ENCODE assay signal across 26 mouse cellular contexts in the genomic region with DNA sequence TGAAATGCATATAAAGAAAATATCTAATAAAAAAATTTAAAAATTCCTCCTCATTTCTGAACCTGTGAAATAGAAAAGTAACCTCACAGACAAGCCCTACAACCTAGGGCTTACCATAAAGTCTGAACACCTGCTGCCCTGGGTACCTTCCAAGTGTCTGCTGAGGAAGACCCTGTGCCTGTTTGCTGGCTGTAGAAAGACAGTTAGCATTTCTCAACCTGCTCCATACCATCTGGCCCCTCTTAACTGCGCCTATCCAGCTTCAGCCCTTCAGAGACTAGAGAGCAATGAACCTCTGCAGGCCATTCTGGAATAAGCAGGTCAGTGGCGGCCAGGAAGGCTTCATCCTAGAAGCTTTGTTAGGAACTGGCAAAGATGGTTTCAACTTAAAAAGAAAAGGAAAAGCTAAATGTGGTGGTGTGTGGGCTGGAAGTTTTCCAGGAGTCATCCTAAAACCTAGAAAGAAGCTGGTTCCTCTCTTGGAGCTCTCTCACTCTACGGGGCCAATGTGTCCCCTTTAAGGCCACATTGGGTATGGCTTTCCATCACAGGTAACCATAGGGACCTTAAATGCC.
DNase-seq lines count a peak whose midpoint lies in the region; ATAC-seq and TF ChIP-seq lines count a peak whose summit lies in the region.
"Had no signal": no experiment of that assay in that cellular context is flagged by ENCODE, and none has a peak within 500 bp of the region (broad histone marks: within the 10 kb centered on the region; RNA-seq: fewer than 3 reads in every experiment).

No protein-coding gene starts in this region.

- peak; percentile 27 for DNase-seq in hindbrain, postnatal 0 days (ENCODE audit: low spot score)
- DNase-seq in hindbrain, embryonic 10.5 days (ENCODE audit: low spot score), result no peak
- peak; percentile 34 for DNase-seq in brain, embryonic 14.5 days (ENCODE audit: low read depth)
- DNase-seq in cerebellum, adult 18-20 months, result peak; percentile 37 to 58
- DNase-seq in cerebellum, postnatal 10 days, result peak; percentile 82 to 86
- DNase-seq in gastrocnemius, postnatal 10 days, result no peak
- no peak for DNase-seq in thymus, postnatal 36 days
- DNase-seq in spleen, adult 12 weeks (ENCODE audit: low spot score), result no peak
- DNase-seq: adrenal gland, postnatal 25 days; gastrocnemius, adult 2 months; heart, postnatal 14 days; kidney, postnatal 14 days; liver, embryonic 13.5 days; lung, adult 18-20 months; lung, postnatal 4 days; thymus, adult 18-20 months; thymus, postnatal 25 days had no signal

- no peaks in the 10 kb centered on the region for H3K9me3 ChIP-seq in hindbrain, postnatal 0 days (ENCODE audit: low read length)
- no peaks in the 10 kb centered on the region for H3K9me3 ChIP-seq in hindbrain, embryonic 10.5 days
- H3K9me3 ChIP-seq: forebrain, embryonic 13.5 days; hindbrain, embryonic 12.5 days; limb, embryonic 10.5 days; limb, embryonic 15.5 days; liver, embryonic 13.5 days; midbrain, embryonic 15.5 days had no signal

- no peak for TF ChIP-seq CTCF in hindbrain, postnatal 0 days (IDR thresholded peaks at IDR 0.05; ENCODE audit: low read depth)
- no peak for TF ChIP-seq CTCF in brain, embryonic 14.5 days (IDR thresholded peaks at IDR 0.05; ENCODE audit: borderline replicate concordance, extremely low read depth, insufficient read depth, insufficient read length)

- H3K4me3 ChIP-seq in hindbrain, postnatal 0 days (ENCODE audit: low read length), result no peak overlapping the region
- no peak overlapping the region for H3K4me3 ChIP-seq in hindbrain, embryonic 10.5 days
- H3K4me3 ChIP-seq: forebrain, embryonic 13.5 days; gastrocnemius, adult 2 months; hindbrain, embryonic 12.5 days; limb, embryonic 10.5 days; limb, embryonic 15.5 days; liver, embryonic 13.5 days; midbrain, embryonic 15.5 days had no signal

- no peak overlapping the region for H3K9ac ChIP-seq in hindbrain, postnatal 0 days (replicated peaks; ENCODE audit: low read length)
- H3K9ac ChIP-seq: forebrain, embryonic 13.5 days; hindbrain, embryonic 12.5 days; limb, embryonic 15.5 days; liver, embryonic 13.5 days; midbrain, embryonic 15.5 days had no signal

- no peak overlapping the region for H3K27ac ChIP-seq in hindbrain, postnatal 0 days
- H3K27ac ChIP-seq in hindbrain, embryonic 10.5 days, result no peak overlapping the region
- H3K27ac ChIP-seq: forebrain, embryonic 13.5 days; gastrocnemius, adult 2 months; hindbrain, embryonic 12.5 days; limb, embryonic 10.5 days; limb, embryonic 15.5 days; liver, embryonic 13.5 days; midbrain, embryonic 15.5 days; stomach, postnatal 0 days had no signal

- TF ChIP-seq POLR2A in brain, embryonic 14.5 days (IDR thresholded peaks at IDR 0.05; ENCODE audit: borderline replicate concordance, extremely low read depth, insufficient read depth, insufficient read length, poor library complexity, severe bottlenecking), result no peak

- no peak overlapping the region for H3K4me2 ChIP-seq in hindbrain, postnatal 0 days (ENCODE audit: low read depth, low read length)
- H3K4me2 ChIP-seq: forebrain, embryonic 13.5 days; hindbrain, embryonic 12.5 days; limb, embryonic 15.5 days; liver, embryonic 13.5 days; midbrain, embryonic 15.5 days had no signal

- no peaks in the 10 kb centered on the region for H3K36me3 ChIP-seq in hindbrain, postnatal 0 days (ENCODE audit: insufficient read depth, low read length)
- H3K36me3 ChIP-seq in hindbrain, embryonic 10.5 days, result no peaks in the 10 kb centered on the region
- H3K36me3 ChIP-seq: hindbrain, embryonic 12.5 days; limb, embryonic 10.5 days; limb, embryonic 15.5 days; liver, embryonic 13.5 days; midbrain, embryonic 15.5 days had no signal

- H3K27me3 ChIP-seq in hindbrain, postnatal 0 days (ENCODE audit: insufficient read depth, low read length), result no peaks in the 10 kb centered on the region
- no peaks in the 10 kb centered on the region for H3K27me3 ChIP-seq in hindbrain, embryonic 10.5 days (ENCODE audit: insufficient read depth, poor library complexity, severe bottlenecking)
- H3K27me3 ChIP-seq: forebrain, embryonic 13.5 days; hindbrain, embryonic 12.5 days; limb, embryonic 15.5 days; liver, embryonic 13.5 days; midbrain, embryonic 15.5 days; Patski had no signal

- peak; percentile 58; the same call in 1 of the 2 replicates for ATAC-seq in hindbrain, postnatal 0 days
- ATAC-seq: forebrain, embryonic 13.5 days; intestine, postnatal 0 days; lung, postnatal 0 days; midbrain, embryonic 15.5 days; Patski had no signal

- H3K4me1 ChIP-seq in hindbrain, postnatal 0 days (ENCODE audit: insufficient read depth, low read length), result no peaks in the 10 kb centered on the region
- H3K4me1 ChIP-seq in hindbrain, embryonic 10.5 days (replicated peaks), result no peaks in the 10 kb centered on the region
- H3K4me1 ChIP-seq: forebrain, embryonic 13.5 days; hindbrain, embryonic 12.5 days; limb, embryonic 10.5 days; limb, embryonic 15.5 days; liver, embryonic 13.5 days; midbrain, embryonic 15.5 days had no signal

- WGBS in hindbrain, postnatal 0 days, result 67% methylated on average over 3 of the region's 3 CpGs
- 92% methylated on average over 3 of the region's 3 CpGs for WGBS in hindbrain, embryonic 10.5 days

Comparison
In these comparisons a context has a peak if more than half of its experiments do, and no peak if none do; other contexts are left out.
1. DNase-seq: peak in hindbrain, postnatal 0 days (single experiment), brain, embryonic 14.5 days (single experiment), cerebellum, adult 18-20 months (2 of 2) and cerebellum, postnatal 10 days (2 of 2); none in hindbrain, embryonic 10.5 days (single experiment), gastrocnemius, postnatal 10 days (single experiment), thymus, postnatal 36 days (0 of 2) and spleen, adult 12 weeks (single experiment).